Mouse (Mus musculus) left cerebral cortex, postnatal 10 days (tissue): ENCODE data around the gene Acsm5. TPM values are rescaled to one million over a fixed set of nuclear protein-coding genes. Genes with fewer than 3 reads are reported as not detected.

Experiments used
- DNase-seq, 2 experiments: peaks; one replicate each; pipeline ENCODE4 v3.0.0; 2021 to 2022; ENCODE audit warnings: low spot score in 2 of 2, mixed read lengths in 1 of 2; ENCODE audit errors: extremely low spot score in 1 of 2
- intact Hi-C: fragments of 180-260 bp; cut with DNase I; formaldehyde crosslinking; loops from one replicate; pipeline ENCODE4 v1.15.1; 2025
- total RNA-seq, 2 experiments: library from RNA; stranded (reverse); gene quantifications; 2 replicates each; pipeline ENCODE4 v1.2.3; 2021

Gene Acsm5
- under 1 TPM in 1 of 2 experiments, not detected in 1; 0.39 TPM for total RNA-seq

DNA sequence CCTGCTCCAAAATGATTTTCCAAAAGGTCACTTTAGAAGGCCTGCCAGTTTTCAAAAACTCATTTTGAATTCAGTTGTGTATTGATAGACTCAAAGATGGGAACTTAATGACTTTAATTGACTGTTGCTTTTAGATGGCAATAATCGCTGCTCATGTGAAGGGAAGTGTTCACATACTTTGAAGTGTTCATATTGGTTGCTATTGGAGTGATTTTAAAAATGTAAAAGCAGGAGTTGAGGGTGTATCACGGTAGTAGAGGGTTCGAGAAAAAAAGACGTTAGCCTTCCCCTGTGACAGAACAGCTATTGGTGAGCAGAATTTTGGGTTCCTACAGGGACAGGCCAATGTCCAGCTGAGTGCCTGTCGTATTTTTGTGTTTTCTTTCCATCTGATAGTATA lies at the start of gene Acsm5:
Acsm5 (plus strand) TSS at position 301 of the 400 bp plus-strand sequence.
- intact Hi-C loops: loop anchor here (10.0 kb wide), 1 partner anchor 504 kb away; no protein-coding TSS in a partner anchor
- no peak for DNase-seq

DNA sequence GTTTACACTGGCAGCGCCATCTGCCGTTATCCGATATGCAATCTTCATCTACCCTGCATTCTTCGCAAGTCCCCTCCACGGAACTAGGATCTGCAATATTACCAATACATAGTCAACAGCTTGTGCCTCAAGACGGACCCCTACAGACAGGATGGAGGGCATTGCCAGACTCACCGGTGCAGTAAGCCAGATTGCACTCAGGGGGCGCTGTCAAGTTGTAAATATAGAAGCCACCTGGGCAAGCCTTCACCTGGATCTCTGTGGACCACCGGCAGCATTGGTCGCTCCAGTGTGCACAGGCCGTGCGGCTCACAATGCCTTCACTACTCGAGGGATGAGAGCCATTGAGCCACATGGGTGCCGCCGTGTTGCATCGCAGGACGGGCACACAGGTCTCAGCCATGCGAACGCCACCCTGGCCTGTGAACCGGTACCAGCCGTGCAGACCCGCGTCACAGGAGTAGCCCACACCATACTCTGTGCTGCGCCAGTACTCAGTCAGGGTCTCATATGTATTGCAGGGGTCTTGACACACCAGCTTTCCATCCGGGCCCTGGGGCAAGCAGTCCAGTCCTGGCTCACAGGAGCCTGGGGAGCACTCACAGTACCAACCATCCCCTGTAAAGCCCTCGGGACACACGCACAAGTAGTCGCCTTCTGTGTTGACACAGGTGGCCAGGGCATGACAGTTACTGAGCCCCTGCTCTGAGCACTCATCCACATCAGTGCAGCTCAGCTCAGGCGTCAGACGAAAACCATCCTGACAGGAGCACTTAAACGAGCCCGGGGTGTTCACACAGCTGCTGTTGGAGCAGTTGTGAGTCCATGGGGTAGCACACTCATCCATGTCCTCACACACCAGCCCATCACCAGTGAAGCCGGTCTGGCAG lies 42.5 kb upstream of the Acsm5 start:
- no peak for DNase-seq
- intact Hi-C loops: no loop called here

DNA sequence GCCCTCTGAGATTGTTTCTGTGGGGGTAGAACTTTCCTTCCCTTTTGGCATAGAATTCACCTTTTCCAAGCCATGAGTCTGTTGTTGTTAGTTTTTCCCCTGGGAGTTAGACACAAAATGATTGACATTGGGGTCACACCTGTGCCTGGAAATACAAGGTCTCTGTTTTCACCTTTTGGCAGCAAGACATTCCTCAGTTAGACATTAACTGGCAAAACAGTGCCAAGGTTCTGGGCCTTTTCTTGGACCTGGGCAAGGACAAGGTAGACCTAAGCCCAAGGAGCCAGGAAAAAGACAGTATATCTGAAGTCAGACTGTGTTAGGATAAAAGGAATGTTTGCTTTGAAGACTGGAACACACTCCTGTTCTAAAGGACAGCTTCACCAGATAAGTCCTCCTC lies 40.0 kb upstream of the Acsm5 start, which contains the start of gene Umod:
Umod (minus strand) TSS at position 27 of the 400 bp plus-strand sequence.
- no peak for DNase-seq
- intact Hi-C loops: no loop called here

DNA sequence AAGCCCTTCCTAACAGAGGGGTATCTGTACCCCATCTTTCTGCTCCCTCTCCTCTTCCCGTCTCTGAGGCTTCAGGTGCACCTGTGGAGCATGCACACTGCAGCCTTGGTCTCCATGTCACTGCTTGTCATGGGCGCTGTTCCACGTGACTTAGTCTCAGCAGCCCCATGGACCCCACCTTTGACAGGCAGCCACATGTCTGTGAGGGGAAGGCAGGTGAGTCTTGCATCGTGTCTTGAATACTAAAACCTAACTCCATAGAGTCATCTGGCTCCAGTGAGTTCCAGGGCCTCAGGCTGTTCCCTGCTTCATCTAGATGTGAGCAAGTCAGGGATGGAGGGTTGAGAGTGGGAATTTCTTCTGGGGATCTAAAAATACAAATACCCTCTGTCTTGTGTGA lies 35.1 kb upstream of the Acsm5 start:
- intact Hi-C loops: no loop called here
- DNase-seq: no peak

DNA sequence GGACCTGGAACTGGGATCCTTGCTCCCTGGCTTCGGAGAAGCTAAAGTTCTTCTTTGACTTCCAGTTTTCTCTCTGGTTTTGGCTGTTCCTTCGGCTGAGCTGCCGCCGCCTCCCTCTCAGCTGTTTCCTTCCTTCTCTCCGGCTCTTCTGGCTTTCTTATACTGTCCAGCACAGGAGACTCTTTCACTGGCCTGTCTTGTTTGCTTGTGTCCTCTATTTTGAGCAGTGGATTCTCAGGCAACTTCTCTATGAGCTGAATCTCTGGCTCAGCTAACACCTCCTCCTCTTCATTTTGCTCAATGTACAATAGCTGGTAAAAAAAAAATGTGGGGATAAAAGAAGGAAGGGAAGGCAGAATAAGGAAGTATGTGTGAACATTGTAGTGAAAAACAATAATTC lies 32.6 kb upstream of the Acsm5 start:
- no peak for DNase-seq
- intact Hi-C loops: no loop called here

DNA sequence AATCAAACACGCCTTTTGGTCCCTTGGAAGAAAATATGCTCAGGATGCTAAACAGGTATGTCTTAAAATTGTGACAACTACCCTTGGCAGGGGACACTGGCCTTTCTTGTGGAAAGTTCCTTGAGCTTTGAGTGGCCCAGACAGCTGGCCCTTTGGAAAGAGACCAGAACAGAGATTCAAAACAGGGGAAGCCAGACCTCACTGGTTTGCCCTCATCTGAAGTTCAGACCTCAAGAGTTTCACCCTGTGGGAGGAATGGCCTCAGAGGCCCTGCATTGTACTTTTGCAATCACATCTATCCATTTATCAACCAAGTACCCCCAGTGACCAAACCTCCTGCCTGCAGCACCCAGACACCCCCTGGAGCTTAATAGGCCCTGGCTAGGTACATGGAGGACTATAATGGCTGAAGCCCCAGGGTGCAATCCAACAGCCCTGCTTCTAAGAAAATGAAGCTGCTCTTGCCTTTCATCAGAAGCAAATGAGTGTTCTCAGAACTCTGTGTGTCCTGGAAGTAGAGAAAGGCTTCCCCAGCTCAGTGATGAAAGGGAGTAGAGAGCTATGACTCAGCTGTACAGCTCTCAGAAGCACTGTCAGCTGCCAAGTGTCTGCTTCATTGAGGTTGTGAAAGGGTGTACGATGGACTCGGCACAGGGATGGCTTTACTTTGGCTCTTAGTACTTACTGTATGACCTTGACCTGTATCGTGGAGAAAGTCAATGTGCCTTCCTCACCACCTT lies 29.1 kb upstream of the Acsm5 start:
- DNase-seq: no peak
- intact Hi-C loops: no loop called here

DNA sequence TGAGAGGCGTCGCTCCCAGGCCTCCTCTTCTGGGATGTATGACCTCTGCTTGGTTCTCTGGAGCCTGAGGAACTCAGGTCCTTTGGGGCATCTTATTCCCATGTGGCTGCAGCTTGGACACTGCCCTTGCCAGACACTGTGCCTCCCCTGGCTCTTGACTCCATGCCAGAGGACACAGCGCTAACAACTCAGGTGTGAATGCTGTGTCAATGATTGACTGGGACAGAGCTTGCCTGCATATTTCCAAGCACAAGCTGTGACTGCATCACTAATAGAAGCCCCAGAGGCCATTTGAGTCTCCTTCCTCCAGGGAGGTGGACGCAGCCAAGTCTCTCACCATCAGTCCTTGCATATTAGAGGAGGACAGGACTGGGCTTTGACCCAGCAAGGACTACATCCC lies 8.1 kb upstream of the Acsm5 start:
- no peak for DNase-seq
- intact Hi-C loops: loop anchor here (10.0 kb wide), 1 partner anchor 496 kb away; no protein-coding TSS in a partner anchor

DNA sequence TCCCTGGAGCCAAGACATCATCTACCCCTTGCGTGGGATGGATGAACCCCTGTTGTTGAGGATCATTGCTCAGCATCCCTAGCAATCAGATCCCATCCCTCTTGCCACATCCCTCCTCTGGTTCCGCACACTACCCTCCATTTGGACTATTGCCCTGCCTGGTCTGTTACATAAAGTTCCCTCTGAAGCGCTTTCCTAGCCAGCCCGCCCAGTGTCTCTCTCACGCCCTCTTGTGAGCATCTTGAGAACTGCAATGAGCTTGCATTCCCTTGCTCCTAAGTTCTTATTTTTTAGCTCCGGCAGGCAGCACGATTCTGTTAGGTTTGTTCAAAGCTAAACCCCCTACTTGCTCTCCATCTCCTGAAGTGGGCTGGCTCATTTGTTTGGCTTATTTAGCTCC lies 6.2 kb upstream of the Acsm5 start:
- peak; percentile 4 to 42 for DNase-seq
- intact Hi-C loops: loop anchor here (10.0 kb wide), 1 partner anchor 498 kb away; no protein-coding TSS in a partner anchor

DNA sequence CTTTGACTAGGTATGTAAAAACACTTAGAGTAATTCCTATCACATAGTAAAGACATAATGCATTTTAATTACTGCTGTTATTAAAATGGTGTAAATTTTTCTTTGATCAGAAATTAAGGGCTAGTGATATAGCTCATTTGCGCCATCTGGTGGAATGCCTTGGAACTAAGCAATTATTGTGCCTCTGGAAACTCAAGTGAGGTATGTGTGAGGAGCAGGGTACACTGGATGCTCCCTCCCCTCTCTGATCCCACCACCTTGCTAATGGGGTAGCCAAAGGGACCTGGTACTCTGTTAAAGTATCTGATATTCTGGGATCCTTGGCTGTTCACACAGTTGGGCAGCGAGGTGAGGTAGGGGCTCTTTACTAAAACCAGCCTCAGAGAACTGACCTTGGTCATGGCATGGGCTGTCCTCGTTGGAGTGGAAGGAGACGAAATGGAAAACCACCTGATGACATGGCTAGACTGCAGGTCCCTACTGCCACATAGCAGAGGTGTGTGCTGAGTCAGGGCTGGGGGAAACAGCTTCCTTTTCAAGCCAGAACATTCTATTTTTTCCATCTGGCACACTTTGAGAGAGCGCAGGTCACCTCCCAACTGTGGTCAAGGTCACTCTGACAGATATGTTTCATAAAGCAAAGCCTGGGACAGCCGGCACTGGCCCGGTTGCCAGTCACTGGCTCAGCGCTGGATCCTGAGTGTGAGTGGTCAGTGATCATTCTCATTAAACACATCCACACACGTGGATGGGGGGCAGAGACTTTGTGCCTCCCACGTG lies 3.6 kb upstream of the Acsm5 start:
- intact Hi-C loops: loop anchor here (10.0 kb wide), 1 partner anchor 501 kb away; no protein-coding TSS in a partner anchor
- peak in 1 of 2 experiments; percentile 20 for DNase-seq

DNA sequence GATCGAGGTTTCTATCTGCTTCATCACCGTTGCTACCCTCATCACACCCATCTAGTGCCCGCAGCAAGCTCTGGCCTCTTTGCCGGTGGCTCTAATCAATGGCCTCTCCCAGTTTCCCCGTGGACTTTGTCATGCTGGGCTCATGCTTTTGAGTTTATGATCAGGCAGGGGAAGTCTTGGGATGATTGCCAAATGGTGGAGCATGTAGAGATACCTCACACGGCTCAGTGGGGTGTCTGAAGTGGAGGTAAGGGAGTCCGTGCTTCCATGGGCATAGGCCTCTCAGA lies 3.0 kb upstream of the Acsm5 start:
- intact Hi-C loops: loop anchor here (10.0 kb wide), 1 partner anchor 501 kb away; no protein-coding TSS in a partner anchor

DNA sequence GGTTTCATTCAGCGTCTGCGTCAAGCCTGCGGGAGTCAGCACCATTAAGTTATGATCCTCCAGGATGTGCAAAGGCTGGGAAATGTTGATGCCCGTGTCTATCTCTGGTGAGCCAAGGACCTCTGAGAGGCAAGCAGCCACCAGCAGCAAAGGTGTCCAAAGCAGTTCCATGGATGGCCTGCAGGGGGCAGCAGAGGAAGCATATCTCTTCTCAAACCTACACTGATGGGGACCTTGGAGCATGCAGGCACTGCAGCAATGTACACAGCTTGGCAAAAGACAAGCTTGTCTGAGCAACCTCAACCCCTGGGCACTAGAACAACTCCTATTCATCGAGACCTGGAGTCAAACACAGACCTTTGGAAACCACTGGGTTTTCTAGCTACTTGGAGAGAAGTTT lies 391 bp downstream of the Acsm5 start:
- intact Hi-C loops: loop anchor here (10.0 kb wide), 1 partner anchor 505 kb away; no protein-coding TSS in a partner anchor
- DNase-seq: peak; percentile 43 to 53

More for the DNA sequence above, 3.0 kb upstream of the Acsm5 start:
- no peak for DNase-seq

DNA sequence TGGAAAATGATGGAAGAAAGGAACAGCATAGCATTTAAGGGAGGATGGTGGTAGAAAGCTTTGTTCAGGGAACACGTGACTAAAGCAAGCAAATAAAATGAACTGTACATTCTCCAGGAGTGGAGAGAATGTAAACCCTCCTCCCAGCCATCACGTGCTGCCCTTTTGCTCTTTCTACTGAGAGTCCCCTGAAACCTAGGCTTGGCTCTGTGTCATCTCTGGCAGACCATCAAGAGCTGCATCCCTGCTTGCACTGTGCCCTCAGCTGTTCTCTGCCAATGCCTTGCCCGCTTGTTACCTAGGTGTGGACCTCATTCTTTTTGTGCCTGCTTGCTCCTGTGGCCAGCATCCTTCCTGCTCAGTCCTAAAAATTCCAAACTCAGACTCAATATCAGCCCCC lies 2.6 kb downstream of the Acsm5 start:
- DNase-seq: no peak
- intact Hi-C loops: no loop called here

DNA sequence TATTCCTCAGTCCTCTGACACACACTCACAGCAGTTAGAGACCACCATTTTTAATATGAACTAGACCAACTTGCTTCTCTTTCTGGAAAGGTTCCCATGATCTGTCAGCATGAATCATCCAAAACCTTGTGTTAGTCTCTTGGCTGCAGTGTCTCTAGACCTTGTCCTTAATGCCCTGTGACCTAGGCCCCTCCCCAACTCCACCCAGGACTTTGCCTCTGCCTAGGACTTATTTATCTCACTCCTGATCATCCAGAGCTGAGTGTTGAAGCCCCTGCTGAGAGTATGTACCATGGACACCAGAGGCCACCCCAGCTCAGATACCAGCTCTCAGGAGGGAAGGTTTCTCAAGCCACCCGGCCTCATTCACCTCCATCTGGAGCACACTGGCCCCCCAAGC lies 3.1 kb downstream of the Acsm5 start:
- intact Hi-C loops: no loop called here
- no peak for DNase-seq

DNA sequence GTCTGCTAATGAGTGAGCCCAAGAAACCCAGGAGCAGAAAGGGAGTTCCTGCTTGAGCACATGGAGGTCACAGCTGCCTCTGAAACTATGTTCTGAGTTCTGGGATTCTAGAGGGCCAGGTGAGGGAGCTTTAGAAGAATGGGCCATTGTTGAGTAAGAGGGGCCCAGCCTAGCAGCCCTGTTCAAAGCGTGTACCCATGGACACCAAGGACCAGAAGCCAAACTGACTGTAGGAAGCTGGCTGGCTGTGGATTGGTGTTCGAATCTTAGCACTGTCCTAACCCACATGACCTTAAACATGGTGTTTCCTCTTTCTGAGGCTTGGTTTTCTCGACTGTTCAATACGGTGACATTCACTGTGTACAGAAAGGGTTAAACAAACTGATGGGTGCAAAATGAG lies 4.1 kb downstream of the Acsm5 start, which contains the start of gene Pdilt:
Pdilt (minus strand) TSS at position 101 of the 400 bp plus-strand sequence.
- intact Hi-C loops: no loop called here
- no peak for DNase-seq

DNA sequence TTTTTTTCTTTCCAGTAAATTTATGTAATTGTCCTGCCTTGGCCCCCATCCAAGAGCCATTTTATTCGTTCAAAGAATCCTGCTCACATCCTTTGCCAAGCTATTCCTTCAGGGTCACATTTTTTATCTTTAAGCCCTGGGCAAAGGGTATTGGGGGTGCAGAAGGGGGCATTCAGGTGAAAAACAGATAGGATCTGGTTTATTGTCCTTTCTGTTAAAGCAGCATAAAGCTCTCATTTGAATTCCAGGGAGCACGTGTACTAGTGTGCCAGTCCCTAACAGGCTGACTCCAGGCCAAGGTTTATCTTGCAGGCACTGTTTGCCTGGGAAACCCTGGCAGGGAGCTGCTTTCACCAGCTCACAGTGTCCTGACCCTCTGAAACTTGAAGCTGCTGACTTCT lies 6.6 kb downstream of the Acsm5 start:
- intact Hi-C loops: no loop called here
- peak in 1 of 2 experiments; percentile 8 for DNase-seq

DNA sequence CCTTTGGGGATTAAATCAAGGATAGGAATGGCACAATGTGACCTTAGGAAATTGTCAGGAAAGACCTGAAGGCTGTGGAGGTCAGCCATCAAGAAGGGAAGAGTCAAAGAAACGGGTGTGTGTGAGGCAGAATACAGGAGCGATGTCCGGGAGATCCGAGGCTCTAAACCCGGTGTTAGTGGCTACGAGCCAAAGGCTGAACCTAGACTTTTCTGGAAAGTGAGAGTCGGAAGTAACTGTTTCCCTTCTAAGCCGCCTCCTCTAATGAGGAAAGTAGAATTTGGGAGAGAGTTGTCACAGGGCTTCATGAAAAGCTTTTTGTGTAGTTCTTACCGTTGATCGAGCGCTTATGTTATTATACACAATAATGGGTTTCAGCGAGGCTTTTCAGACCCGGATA lies 7.2 kb downstream of the Acsm5 start:
- intact Hi-C loops: no loop called here
- DNase-seq: no peak

DNA sequence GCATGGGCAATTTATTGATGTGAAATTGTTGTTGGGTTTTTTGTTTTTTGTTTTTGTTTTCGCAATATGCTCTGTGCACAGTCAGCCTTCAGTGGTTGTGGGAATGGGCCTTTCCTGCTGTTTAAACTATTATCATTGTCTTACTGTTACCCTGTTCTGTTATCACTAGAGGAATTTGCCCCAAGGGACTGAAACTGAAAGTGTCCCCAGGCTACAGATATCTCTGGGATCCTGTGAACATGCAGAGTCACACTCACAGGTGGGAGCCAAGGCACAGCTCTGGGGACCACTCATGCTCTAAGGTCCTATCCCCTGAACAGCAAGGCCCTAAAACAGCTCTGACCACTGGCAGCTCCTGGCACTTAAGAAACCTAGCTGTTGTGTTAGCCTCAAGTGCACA lies 7.9 kb downstream of the Acsm5 start:
- intact Hi-C loops: no loop called here
- no peak for DNase-seq

DNA sequence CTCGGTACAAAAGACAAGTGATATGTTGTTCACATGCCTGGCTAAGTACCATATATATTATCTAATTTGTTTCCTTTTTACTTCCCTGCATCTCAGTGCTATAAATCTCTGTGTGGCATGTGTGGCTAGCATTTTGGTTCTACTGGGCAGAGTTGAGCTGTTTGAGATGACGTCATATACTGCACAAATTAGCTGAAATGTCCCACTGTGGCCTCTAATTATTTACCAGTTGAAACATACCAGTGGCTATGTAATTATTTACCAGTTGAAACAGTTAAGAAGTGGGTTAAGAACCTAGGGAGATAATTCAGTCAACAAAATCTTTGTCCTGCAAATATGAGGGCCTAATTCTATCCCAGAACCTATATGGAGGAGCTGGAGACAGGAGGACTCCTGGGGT lies 8.3 kb downstream of the Acsm5 start:
- intact Hi-C loops: no loop called here
- no peak for DNase-seq

DNA sequence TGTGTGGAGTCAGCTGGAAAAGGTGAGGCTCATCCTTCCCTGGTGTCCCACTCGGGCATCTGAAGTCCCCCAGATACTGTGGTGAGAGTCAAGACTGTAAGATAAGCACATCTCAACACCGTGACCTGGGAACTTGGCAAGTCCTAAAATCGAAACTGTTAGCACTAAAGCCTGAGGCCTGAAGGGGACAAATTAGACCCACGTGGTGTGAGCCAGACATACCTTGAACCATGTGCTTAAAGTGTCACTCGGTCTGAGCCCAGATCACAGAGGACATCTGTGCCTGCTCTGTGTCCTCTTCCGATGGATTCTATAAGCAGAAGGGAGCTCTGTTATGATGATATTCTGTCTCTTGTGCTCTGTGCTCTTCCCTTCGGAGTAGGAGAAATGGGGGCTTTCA lies 9.4 kb downstream of the Acsm5 start:
- no peak for DNase-seq
- intact Hi-C loops: no loop called here
